Mouse (Mus musculus) MEL (cell line): ENCODE measurements around the gene Klf2.

ENCODE experiments used
- GATA1 ChIP-seq: IDR thresholded peaks from 2 replicates; pipeline ENCODE4 v1.6.1; 2011; ENCODE audit warnings: low read depth, low read length, improper control_type of control experiment
- KAT2A ChIP-seq: conservative IDR thresholded peaks from 2 replicates; pipeline ENCODE4 v1.6.1; 2012; ENCODE audit warnings: low read depth, low read length, improper control_type of control experiment, inconsistent platforms
- POLR2A ChIP-seq, 2 experiments: IDR thresholded peaks; 2 replicates each; pipeline ENCODE4 v1.6.1; 2011 to 2012; ENCODE audit warnings: low read length in 2 of 2, mild to moderate bottlenecking in 2 of 2, control low read depth in 1 of 2, improper control_type of control experiment in 1 of 2, low read depth in 1 of 2, moderate library complexity in 1 of 2; ENCODE audit not compliant: control insufficient read depth in 1 of 2, insufficient read depth in 1 of 2, poor library complexity in 1 of 2

- TF ChIP-seq KAT2A (no peak), GATA1 (no peak), POLR2A (IDR thresholded peaks at IDR 0.05; ENCODE audit: control insufficient read depth in 1 of 2, insufficient read depth in 1 of 2, low read depth in 1 of 2, low read length in 2 of 2, poor library complexity in 1 of 2) (no peak)
Observed at GRCm38 (mm10) chr8:72348956-72349355, 30.1 kb downstream of the Klf2 start.
